Mouse (Mus musculus) embryo, embryonic 9.5 days (tissue): ENCODE measurements around the gene Mmp25.
"Not testable (repeated sequence)": the region's sequence is repeated elsewhere in the genome, so short reads cannot be mapped to it uniquely, and the experiment has no call there.

Experiments used
- DNase-seq: peaks from one replicate; pipeline ENCODE4 v3.0.0-alpha.2; 2017; ENCODE audit errors: extremely low spot score

Mmp25 gene

DNA sequence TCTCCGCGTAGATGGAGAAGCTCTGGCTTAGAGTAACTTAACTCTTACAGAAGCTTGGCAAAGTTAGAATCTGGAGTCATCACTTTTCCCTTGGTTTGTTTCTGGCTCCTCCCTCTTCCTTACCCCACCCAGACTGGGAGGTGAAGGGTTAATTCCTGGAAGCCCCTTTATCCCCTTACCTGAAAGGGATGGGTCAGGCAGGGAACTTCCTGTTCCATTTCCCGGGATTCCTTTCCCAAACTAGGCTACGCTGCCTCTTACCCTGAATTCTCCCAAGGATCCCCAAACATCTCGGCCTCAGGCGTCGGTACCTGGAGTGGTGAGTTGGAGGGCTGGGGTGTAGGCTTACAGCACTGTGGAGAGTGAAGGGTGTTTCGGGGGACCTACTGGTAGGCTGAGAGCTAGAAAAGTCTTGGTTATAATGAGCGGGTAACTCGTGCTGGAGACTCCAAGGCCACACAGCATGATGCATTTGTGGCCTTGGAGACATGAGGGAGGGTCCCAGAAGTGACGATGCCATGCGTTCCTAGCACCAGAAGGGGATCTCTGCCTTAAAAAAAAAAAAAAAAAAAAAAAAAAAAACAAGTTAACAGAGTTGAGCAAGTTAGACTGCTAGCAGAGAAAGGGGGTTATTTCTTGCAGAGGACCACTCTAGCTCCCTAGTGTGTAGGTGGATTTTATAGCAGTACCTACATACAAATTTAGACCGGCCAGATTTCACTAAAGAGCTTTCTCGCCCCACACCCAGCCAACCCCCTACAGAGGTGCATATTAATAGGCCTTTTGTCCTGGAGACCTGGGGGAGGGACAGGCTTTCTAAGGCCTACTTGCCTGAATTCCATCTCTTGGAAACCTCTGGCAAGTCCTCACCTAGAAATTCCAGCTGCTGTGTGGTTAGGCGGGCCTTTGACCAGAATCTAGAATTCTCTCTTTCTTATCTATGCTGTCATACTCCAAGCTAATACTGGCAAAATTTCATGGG lies 44.1 kb downstream of the Mmp25 start, which contains the start of gene Zscan10:
Zscan10 (plus strand) TSS at position 216 of the 982 bp plus-strand sequence.
- no peak for DNase-seq

DNA sequence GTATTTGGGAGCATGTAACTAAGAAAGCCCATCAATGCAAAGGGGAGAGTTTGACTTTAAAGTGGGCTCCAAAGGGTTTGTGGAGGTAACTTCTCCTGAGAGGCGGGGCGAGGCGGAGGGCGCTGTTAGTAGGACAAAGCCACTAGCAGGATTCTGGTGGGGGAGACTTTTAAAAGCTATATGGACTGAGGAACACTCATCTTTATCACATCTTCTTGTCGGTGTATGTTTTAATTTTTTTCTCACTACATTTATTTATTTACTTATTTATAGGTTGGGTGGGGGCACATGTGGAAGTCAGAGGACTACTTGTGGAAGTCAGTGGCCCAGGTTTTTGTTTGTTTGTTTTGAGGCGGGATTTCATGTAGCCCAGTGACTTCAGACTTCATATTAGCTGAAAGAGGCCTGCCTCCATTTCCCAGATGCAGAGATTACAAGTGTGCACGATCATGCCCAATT lies 45.4 kb downstream of the Mmp25 start:
- no peak for DNase-seq

DNA sequence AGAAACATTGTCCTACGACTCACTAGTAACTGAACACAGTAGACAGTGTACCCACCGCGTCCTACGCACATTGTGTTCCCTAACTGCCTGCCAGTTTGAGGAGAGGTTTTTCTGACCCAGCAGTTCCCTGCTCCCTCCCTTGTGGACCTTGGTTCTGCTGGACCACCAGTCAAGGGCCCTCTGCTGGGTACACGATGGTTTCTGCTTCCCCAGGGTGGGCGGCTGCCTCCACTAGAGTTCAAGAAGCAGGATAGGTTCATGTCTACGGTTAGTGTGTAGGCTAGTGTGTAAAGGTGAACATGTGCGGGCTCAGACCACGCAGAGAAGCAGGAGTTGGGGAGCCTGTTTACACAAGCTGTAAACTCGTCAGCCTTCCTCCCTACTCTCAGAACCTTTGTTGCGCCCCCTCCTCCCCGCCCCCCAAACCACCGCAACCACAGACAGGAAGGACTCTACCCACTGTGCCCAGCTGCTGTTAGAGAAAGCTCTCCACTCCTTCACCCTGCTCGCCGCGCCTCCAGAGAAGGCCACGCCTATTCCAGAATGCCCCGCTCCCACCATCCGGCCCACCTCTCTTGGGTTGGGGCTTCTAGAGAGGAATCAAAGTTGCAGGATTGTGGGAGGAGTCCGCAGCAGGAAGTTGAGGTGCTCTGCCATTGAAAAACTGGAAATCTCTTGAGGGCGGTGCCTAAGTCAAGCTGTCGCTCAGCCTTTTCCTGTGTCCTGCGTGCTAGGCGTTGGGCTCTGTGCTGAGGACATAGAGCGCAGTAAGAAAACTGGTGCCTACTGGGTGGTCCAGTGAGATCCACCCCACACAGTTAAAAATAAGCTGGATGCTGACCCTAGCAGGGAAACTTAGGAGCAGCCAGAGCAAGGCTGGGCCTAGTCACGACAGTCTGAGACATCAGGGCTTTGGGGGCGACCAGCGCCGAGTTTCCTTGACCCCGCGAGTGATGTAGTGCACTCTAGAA lies 46.2 kb downstream of the Mmp25 start, which contains the start of gene Zfp13:
Zfp13 (minus strand) TSS at position 906 of the 971 bp plus-strand sequence.
- peak; percentile 91 for DNase-seq

DNA sequence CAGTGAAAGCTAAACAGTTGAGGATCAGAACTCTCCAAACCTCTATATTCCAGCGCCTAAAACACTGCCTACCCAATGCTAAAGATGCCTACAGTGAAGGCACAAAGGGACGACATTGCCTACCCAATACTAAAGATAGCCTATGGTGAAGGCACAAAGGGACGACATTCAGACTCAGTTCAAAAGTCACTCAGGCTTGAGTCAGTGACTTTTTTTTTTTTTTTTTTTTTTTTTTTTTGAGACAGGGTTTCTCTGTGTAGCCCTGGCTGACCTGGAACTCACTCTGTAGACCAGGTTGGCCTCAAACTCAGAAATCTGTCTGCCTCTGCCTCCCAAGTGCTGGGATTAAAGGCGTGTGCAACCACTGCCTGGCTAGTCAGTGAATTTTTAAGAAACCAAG lies 49.9 kb downstream of the Mmp25 start:
- not testable (repeated sequence) for DNase-seq

DNA sequence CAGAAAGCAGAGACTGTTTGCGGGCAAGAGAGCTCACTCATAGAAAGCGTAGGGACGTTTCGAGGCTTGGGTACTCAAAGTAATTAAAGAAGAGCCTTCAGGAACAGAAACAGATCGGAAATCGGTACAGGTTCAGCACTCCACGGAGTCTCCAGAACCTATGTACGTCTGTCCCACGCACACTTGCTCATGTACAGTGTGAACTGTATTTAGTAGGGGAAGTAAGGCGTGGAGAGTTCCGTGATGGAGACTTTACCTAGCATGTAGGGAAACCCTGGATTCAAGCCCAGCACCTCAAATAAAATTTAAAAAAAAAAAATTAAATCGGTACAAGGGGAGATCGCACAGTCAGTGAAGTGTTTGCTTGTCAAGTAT lies 52.2 kb downstream of the Mmp25 start:
- DNase-seq = no peak

DNA sequence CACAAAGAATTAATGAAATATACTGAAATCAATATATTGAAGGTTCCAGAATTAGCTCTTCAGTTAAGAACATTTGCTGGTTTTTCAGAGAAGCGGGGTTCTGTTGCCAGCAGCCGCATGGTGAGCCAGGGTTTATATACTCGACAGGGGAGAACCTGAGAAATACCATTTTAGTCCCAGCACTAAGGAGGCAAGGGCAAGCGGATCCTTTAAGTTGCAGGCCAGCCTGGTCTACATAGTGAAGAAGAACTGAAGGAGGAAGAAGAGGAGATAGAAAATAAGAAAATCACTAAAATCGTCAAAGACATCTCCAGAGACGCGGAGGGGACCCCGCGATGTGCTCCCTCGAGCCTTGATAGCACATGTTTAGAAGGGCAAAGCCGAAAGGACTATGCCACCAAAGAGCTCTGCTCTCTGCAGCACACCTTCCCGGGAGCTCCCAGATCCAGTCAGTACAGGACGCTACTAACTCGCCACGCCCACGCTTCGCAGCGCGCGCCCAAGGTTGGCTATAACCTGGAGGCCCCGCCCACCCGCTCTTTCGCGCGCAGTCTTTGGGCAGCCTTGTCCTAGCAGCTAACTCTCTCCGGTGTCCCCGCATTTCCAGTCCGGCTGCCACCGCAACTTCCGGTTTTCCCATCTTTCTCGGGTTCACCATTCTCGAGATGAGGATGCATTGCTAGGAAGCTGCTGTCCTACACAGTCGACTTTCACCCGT lies 52.7 kb downstream of the Mmp25 start:
- peak; percentile 97 for DNase-seq

DNA sequence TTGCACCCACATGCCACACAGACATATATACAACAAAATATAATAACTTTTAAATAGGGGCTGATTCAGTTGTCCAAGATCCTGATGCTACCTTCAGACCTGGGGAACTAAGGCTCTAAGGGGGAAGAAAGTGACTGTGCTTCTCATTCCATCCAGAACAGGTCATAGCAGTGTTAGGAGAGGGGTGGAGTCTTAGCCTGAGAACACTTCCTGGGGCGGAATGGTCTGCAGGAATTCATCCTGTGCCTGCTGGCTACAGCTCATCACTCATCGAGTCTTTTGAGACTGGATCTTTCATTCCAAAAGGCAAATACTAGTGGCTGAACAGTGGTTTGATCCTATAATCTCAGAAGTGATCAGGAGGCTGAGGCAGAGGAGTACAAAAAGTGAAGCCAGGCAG lies 57.8 kb downstream of the Mmp25 start:
- no peak for DNase-seq

DNA sequence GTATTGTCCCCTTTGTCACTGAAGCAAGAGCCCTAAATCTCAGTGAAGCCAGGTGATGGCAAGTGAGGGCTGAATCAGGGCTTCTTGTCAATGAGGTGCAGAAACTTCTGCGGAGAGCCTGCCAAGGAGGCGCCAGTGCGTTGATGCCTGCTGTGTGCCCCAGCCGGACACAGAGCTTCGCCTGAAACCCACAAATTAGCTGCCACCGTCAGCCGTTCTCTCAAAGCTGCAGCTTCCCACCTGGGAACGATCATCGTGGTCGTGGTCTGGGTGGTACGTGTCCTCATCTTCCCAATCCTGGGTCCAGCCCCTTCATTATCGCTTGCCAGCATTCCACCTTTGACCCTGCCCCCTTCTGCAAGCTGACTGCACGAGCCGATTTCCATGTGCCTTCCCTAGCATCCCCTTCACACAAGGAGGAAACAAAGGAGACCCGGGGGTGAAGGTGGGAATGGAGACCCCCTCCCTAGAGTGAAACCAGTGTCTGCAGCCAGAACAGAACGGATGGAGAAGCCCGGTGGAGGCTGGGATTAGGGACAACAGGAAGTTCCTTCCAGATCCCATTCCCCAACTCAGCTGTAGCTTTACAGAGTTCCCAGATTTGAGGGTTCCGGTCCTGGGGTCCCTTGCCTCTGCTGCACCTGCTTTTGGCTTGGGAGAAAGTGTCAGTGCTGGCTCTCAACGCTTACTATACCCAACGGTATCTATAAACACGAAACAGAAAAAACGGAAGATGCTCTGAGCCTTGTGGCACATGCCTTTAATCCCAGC lies 59.2 kb downstream of the Mmp25 start:
- DNase-seq = peak; percentile 80

DNA sequence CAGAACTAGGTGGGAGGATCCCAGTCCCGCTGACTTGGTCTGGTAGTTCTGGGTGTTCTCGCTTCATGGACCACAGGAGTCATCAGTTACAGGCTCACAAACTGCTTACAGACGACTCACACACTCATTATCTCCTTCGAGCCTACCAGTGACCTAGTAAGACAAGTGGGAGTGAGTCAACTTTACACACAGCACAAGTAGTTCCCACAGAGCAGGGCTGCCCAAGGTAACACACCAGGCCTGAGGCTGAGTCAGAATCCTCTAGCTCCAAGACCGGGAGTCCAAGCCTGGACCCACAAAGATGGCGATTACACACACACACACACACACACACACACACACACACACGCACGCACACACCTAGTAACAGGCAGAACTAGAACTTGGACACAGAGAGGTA lies 60.3 kb downstream of the Mmp25 start:
- no peak for DNase-seq
